Mouse (Mus musculus) stomach, postnatal 0 days (tissue): Measurements from ENCODE around the gene Dbh.

ENCODE experiments used
- CTCF ChIP-seq: IDR thresholded peaks from 2 replicates; pipeline ENCODE4 v1.5.1; 2016; ENCODE audit warnings: antibody characterized with exemption, low read depth, mild to moderate bottlenecking, moderate library complexity
- EP300 ChIP-seq: optimal IDR thresholded peaks from 2 replicates; pipeline ENCODE3; 2016; ENCODE audit warnings: antibody characterized with exemption

DNA sequence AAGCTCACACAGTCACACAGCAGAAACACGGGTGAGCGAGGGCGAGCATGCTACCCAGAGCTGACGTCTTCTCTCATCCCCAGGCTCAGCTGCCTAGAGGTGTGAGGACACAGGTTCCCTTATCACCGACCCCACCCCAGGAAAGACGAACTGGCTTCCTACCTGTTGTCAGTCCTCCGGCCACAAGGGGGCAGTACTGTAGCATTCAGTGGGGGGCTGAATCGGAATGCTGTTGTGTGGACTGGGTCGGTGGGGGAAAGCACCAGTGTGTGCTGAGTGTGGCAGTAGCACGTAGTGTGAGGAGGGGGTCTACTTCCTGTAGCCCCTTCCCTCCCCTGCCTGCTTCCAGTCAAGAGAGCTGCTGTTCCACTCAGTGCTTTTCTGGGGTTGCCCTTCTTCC is 39.1 kb upstream of the Dbh start:
- peak; percentile 92 for TF ChIP-seq CTCF
- TF ChIP-seq EP300 = no peak
